Mouse (Mus musculus) MN1 (cell line): ENCODE measurements around the gene Magel2.

ENCODE experiments used
- DNase-seq: peaks from one replicate; pipeline ENCODE4 v3.0.0-alpha.2; 2016; ENCODE audit warnings: low spot score

The Magel2 gene

DNA sequence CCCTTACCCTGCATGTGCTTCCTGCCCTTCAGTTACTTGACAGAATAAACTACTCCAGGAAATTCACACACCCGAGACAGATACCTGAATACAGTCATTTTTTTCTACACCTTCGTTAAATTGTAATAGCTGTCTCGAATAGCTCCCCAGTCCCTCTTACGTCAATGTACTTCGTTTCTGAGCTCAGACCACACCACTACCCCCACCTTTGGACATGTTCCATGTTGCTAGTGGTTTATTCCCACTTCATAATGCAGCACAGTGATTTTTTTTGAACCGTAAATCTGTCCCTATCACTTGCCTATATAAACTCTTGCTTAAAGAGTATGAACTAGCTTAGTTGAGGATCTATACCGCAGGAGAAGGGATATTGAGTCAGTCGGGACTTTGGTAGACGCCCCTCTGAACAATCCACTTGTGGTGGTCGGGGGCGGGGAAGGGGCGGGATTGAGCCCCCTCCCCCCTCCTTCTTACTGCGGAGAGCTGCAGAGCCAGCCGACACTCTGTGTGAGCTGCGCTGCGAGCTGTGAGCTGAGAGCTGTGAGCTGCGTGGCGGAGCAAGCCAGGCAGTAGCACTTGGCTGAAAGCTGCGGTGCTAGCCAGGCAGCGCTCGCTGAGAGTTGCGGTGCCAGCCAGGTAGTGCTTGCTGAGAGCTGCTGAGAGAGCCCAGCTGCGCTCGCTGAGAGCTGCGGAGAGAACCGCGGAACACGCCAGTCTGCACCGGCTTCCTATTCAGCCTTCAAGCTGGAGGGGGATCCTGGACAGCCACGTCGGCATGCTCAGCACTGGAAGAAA, at the start of gene Magel2:
Gene Magel2 (plus strand): TSS at position 501 of the 795 bp plus-strand sequence.
- peak; percentile 67 for DNase-seq

DNA sequence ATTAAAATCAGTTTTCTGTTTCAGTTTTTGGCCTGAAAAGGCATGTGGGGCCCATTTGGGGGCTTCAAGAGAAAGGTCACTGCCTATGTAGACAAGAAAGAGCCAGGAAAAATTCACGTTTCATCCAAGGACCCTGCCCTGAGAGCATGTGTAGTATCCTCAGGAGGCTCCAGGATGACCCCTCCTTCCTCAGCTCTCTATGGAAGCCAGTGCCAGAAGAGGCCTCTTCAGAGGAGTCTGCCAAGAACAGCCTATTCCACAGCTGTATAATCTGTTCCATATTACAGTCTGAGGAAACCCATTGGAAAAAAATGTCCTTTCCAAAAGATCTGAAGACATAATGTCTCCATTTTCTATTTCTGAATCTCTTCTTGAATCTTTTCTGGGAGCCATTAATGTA, 31.4 kb upstream of the Magel2 start:
- DNase-seq: no peak

- DNase-seq: no peak
These were observed 30.5 kb upstream of the Magel2 start, which contains the start of gene Ndn for GRCm38 (mm10) chr7:62346269-62346668. Gene Ndn (plus strand): TSS chr7:62346569.

GRCm38 (mm10) chr7:62348106-62348803, 28.6 kb upstream of the Magel2 start:
- no peak for DNase-seq

- no peak for DNase-seq
These were observed 28.0 kb upstream of the Magel2 start for GRCm38 (mm10) chr7:62348804-62349190.

DNA sequence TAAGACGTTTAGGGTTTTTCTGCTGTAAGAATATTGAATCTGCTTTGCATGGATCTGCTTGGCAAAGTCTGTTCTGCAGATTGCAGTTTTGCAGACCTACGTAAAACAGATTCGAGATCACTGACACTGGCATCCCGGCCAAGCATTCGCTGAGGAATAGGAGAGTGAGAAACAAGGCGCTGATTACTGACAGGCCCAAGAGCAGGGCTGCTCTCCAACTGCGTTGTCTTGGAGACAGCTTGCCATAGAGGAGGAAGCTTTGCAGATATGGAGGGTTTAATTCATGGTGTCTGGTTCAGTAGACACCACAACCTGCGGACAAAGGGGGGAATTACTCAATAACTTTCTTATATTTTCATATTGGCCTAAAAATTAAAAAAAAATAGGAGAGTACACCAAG, 25.5 kb upstream of the Magel2 start:
- DNase-seq: peak; percentile 51

DNA sequence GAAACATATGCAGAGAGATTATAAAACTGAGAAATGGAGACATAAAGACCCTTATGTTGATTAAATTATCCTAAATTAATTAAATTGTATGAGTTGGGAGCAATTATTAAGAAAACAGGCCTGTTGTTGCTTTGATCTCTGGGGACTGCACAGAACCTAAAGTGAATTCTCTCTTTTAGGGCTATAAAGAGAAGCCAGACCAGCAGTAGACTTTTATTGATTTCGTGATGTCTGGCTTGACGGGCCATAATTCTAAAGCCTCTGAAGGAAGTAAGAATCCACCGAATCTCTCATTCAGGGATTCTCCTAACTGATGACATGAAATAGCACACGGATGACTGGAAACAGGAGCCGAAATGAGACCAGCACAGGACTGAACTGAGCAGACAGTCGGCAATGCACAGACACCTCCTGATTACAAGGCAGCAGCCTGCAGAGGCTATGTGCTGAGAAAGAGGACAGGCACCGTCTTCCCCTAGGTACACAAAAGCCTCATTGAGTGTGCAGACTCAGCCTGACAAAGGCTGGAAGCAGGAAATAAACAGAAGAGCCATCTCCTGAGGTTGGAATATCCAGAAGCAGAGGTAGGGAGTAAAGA, 11.7 kb upstream of the Magel2 start:
- peak; percentile 50 for DNase-seq

DNA sequence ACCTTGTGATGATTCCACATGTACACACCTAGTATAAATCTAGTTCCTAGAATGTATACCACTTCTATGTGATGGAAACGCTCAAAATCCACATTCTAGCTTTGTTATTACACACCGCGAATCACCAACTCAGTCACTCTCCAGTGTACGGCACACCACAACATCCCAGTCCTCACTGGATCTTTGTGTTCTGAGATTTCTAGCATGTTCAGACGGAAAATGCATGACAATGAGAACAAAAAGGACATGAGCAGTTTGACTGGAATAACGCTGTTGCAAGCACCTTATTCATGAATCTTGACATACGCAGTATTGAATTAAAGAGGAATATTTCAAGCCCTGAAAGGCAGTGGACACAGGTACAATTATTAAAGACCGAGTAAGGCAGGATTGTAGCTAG, 10.1 kb upstream of the Magel2 start:
- DNase-seq: no peak

- peak; percentile 69 for DNase-seq
These were observed 1.2 kb upstream of the Magel2 start for GRCm38 (mm10) chr7:62375658-62376057.

GRCm38 (mm10) chr7:62377313-62377712, 503 bp downstream of the Magel2 start:
- peak; percentile 69 for DNase-seq

GRCm38 (mm10) chr7:62378529-62378928, 1.7 kb downstream of the Magel2 start:
- DNase-seq: no peak

GRCm38 (mm10) chr7:62382391-62382790, 5.6 kb downstream of the Magel2 start:
- DNase-seq: peak; percentile 70

DNA sequence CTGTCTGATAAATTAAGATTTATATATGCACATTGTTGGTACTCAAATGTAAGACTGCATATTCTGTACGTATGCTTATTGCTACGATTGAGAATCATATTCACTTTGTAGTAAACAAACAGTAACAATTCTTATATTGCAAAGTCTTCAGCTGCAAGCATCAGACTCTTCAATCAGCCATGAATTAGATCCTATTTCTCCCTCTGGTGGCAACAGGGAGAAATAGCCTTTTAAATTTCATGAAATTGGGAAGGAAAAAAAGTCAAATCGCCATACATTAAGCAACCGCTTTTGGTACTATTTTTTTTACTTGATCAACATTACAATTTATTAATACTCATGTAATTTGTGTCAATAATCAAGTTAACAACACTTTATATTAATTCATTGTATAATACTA, 11.5 kb downstream of the Magel2 start:
- peak; percentile 41 for DNase-seq

- DNase-seq: no peak
These were observed 15.4 kb downstream of the Magel2 start for GRCm38 (mm10) chr7:62392202-62392601.

GRCm38 (mm10) chr7:62406573-62407050, 29.8 kb downstream of the Magel2 start:
- DNase-seq: no peak

DNA sequence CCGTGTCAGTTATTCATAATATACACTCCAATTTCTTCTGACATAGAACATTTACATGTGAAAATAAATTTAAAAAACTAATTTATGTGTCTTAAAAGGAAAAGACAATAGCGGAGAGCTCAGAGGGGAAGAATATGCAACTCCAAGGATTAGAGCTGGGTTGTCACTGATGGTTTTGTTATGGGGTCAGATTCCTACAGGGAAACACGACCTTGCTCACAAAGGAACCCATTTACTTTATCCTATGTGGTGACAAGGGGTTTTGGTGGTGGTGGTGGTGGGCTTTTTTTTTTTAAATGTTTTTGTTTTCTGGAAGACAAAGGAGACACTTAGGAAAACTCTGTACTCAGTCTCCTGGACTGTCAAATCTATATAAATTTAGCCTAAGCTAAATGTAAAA, 31.0 kb downstream of the Magel2 start:
- no peak for DNase-seq

- no peak for DNase-seq
These were observed 38.4 kb downstream of the Magel2 start for GRCm38 (mm10) chr7:62415222-62415621.

GRCm38 (mm10) chr7:62416173-62416572, 39.4 kb downstream of the Magel2 start:
- DNase-seq: no peak

DNA sequence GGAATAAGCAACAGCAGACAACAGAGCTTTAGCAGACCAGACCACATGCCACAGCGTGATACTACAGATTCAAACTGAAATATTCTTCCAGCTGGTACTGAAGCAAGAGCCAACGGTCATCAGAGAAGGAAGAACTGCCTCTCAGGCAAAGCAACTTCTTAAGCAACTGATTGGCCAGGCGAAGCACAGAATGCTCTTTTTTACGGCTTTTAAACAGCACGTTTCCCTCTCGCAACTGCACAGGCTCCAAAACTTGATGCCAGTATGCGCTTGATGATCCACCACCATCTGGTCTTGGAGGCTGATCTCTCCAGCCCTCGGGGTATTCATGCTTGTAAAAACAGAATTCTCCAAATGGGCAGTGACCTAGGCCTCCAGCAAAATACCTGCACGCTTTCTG, 41.5 kb downstream of the Magel2 start:
- DNase-seq: peak; percentile 13

DNA sequence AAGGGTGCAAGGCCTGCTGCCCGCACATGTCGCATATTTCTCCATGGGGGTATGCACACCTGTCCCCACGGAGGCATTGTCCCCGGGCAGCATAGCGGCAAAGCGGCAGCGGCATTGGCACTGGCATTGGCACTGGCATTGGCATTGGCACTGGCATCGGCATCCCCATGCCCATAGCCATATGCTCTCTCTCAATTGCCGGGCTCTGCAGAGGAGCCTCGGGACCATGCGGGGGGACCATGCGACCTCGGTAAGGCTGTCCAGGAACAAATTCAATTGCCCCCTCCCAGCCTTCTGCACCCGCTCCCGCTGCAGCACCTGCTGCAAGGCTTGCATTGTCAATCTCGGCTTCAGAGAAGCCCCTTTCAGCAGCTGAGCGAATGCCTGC, 42.3 kb downstream of the Magel2 start:
- no peak for DNase-seq

GRCm38 (mm10) chr7:62419493-62420360, 42.9 kb downstream of the Magel2 start, which contains the start of gene Mkrn3:
Gene Mkrn3 (minus strand): TSS chr7:62420139.
- peak; percentile 96 for DNase-seq

GRCm38 (mm10) chr7:62420566-62420965, 43.8 kb downstream of the Magel2 start:
- DNase-seq: peak; percentile 21
